Mouse (Mus musculus) forebrain, postnatal 0 days (tissue): Measurements from ENCODE around the gene Thbs4. TPM values are rescaled to one million over a fixed set of nuclear protein-coding genes. Genes with fewer than 3 reads are reported as not detected.

Source experiments
- ATAC-seq: fragments of 200-750 bp; cut with Nextera tagmentation; 2 replicates; pipeline ENCODE4 v1.8.0; 2017; ENCODE audit warnings: mild to moderate bottlenecking, moderate library complexity
- DNase-seq: peaks from one replicate; pipeline ENCODE4 v3.0.0-alpha.2; 2015
- H3K27ac ChIP-seq: fragments of 300-500 bp; sonication (generic); 2 replicates; pipeline ENCODE4 v1.5.1; 2014; ENCODE audit warnings: low read depth, mild to moderate bottlenecking, antibody characterized with exemption, low read length, moderate library complexity, mixed read lengths
- H3K27me3 ChIP-seq: fragments of 300-500 bp; sonication (generic); 2 replicates; pipeline ENCODE4 v1.6.1; 2014; ENCODE audit warnings: mild to moderate bottlenecking, low read length, mixed read lengths; ENCODE audit not compliant: insufficient read depth
- H3K36me3 ChIP-seq: fragments of 300-500 bp; sonication (generic); 2 replicates; pipeline ENCODE4 v1.6.1; 2014; ENCODE audit warnings: mild to moderate bottlenecking, moderate library complexity; ENCODE audit not compliant: insufficient read depth
- H3K4me1 ChIP-seq: fragments of 300-500 bp; sonication (generic); 2 replicates; pipeline ENCODE4 v1.6.1; 2014; ENCODE audit warnings: antibody characterized with exemption; ENCODE audit not compliant: insufficient read depth
- H3K4me2 ChIP-seq: fragments of 300-500 bp; sonication (generic); 2 replicates; pipeline ENCODE4 v1.6.1; 2014; ENCODE audit warnings: low read depth, mild to moderate bottlenecking, moderate library complexity
- H3K4me3 ChIP-seq: fragments of 300-500 bp; sonication (generic); 2 replicates; pipeline ENCODE4 v1.5.1; 2014; ENCODE audit warnings: low read depth, low read length, mixed read lengths
- H3K9ac ChIP-seq: fragments of 300-500 bp; sonication (generic); 2 replicates; pipeline ENCODE4 v1.6.1; 2014; ENCODE audit warnings: mild to moderate bottlenecking
- H3K9me3 ChIP-seq: fragments of 300-500 bp; sonication (generic); 2 replicates; pipeline ENCODE4 v1.6.1; 2016; ENCODE audit warnings: low read length
- CTCF ChIP-seq: sonication (generic); IDR thresholded peaks from 2 replicates; pipeline ENCODE4 v1.5.1; 2016; ENCODE audit warnings: antibody characterized with exemption, control low read depth, low read depth
- WGBS: fragments of 180-500 bp; shearing (Covaris S2); extraction: QIAGEN DNeasy Blood & Tissue Kit; methylation state at CpG from one replicate; pipeline ENCODE4 v1.1.7; 2014; 5-methylcytosine and 5-hydroxymethylcytosine counted together
- polyA plus RNA-seq: library from polyadenylated mRNA; unstranded; fragments of >200 nt; fragmentation: Nextera tagmentation; extraction: Ambion mirVana; gene quantifications from 2 replicates; pipeline ENCODE4 v1.2.1, GENCODE M21; 2015
- total RNA-seq: library from RNA; depleted of rRNA; stranded (reverse); fragments of >200 nt; gene quantifications from 2 replicates; pipeline ENCODE4 v1.2.3, GENCODE M21; 2014

Gene Thbs4
- total and polyA plus RNA-seq, 2 experiments from 2014 or later, result 0.24 to 0.96 TPM

- 76% methylated on average over 8 of the region's 8 CpGs for WGBS
- ATAC-seq (no peak), DNase-seq (no peak)
- H3K4me1 ChIP-seq, result no peaks in the 10 kb centered on the region
- H3K36me3 ChIP-seq, result no peaks in the 10 kb centered on the region
- TF ChIP-seq CTCF, result no peak
- H3K9ac ChIP-seq, result no peak overlapping the region
- no peak overlapping the region for H3K4me2 ChIP-seq
- no peaks in the 10 kb centered on the region for H3K9me3 ChIP-seq
- no peak overlapping the region for H3K27ac ChIP-seq
- no peak overlapping the region for H3K4me3 ChIP-seq
- no peaks in the 10 kb centered on the region for H3K27me3 ChIP-seq
Observed at GRCm38 (mm10) chr13:92780927-92781326, 13.7 kb downstream of the Thbs4 start.

- Histone ChIP-seq H3K9ac (no peak overlapping the region), H3K4me2 (no peak overlapping the region), H3K27me3 (no peaks in the 10 kb centered on the region), H3K9me3 (no peaks in the 10 kb centered on the region), H3K36me3 (no peaks in the 10 kb centered on the region), H3K4me3 (no peak overlapping the region), H3K27ac (no peak overlapping the region), H3K4me1 (no peaks in the 10 kb centered on the region)
- no peak for ATAC-seq
- no peak for TF ChIP-seq CTCF
- 86% methylated on average over 4 of the region's 4 CpGs for WGBS
- no peak for DNase-seq
Observed at GRCm38 (mm10) chr13:92780076-92780475, 14.5 kb downstream of the Thbs4 start.

GRCm38 (mm10) chr13:92778642-92779041 lies 16.0 kb downstream of the Thbs4 start:
- no peak overlapping the region for H3K4me3 ChIP-seq
- H3K36me3 ChIP-seq, result no peaks in the 10 kb centered on the region
- 81% methylated on average over 7 of the region's 7 CpGs for WGBS
- H3K4me2 ChIP-seq, result no peak overlapping the region
- H3K27ac ChIP-seq, result no peak overlapping the region
- no peaks in the 10 kb centered on the region for H3K4me1 ChIP-seq
- ATAC-seq (no peak), DNase-seq (no peak)
- no peak overlapping the region for H3K9ac ChIP-seq
- no peaks in the 10 kb centered on the region for H3K9me3 ChIP-seq
- H3K27me3 ChIP-seq, result no peaks in the 10 kb centered on the region
- no peak for TF ChIP-seq CTCF

- no peak for DNase-seq
- Histone ChIP-seq H3K4me1 (no peaks in the 10 kb centered on the region), H3K4me3 (no peak overlapping the region), H3K4me2 (no peak overlapping the region), H3K9me3 (no peaks in the 10 kb centered on the region), H3K9ac (no peak overlapping the region), H3K27me3 (no peaks in the 10 kb centered on the region), H3K36me3 (no peaks in the 10 kb centered on the region), H3K27ac (no peak overlapping the region)
- no peak for TF ChIP-seq CTCF
- WGBS, result 71% methylated on average over 7 of the region's 7 CpGs
- ATAC-seq, result no peak
Observed at GRCm38 (mm10) chr13:92775916-92776315, 18.7 kb downstream of the Thbs4 start.

- ATAC-seq, result no peak
- WGBS, result 93% methylated on average over 9 of the region's 9 CpGs
- H3K9me3 ChIP-seq, result no peaks in the 10 kb centered on the region
Observed at GRCm38 (mm10) chr13:92774887-92775286, 19.7 kb downstream of the Thbs4 start.

GRCm38 (mm10) chr13:92772500-92772899 lies 22.1 kb downstream of the Thbs4 start:
- H3K27ac ChIP-seq, result no peak overlapping the region
- no peak overlapping the region for H3K9ac ChIP-seq
- H3K27me3 ChIP-seq, result no peaks in the 10 kb centered on the region
- no peak overlapping the region for H3K4me3 ChIP-seq
- no peaks in the 10 kb centered on the region for H3K36me3 ChIP-seq
- ATAC-seq (no peak), DNase-seq (no peak)
- WGBS, result 85% methylated on average over 8 of the region's 8 CpGs
- H3K9me3 ChIP-seq, result no peaks in the 10 kb centered on the region
- no peak overlapping the region for H3K4me2 ChIP-seq
- no peak for TF ChIP-seq CTCF
- no peaks in the 10 kb centered on the region for H3K4me1 ChIP-seq

More at GRCm38 (mm10) chr13:92774887-92775286, 19.7 kb downstream of the Thbs4 start:
- Histone ChIP-seq H3K27ac (no peak overlapping the region), H3K36me3 (no peaks in the 10 kb centered on the region), H3K4me1 (no peaks in the 10 kb centered on the region), H3K9ac (no peak overlapping the region), H3K4me2 (no peak overlapping the region), H3K27me3 (no peaks in the 10 kb centered on the region), H3K4me3 (no peak overlapping the region)
- no peak for DNase-seq
- TF ChIP-seq CTCF, result no peak

GRCm38 (mm10) chr13:92771566-92771965 lies 23.1 kb downstream of the Thbs4 start:
- Histone ChIP-seq H3K36me3 (no peaks in the 10 kb centered on the region), H3K27ac (no peak overlapping the region), H3K9me3 (no peaks in the 10 kb centered on the region), H3K4me2 (no peak overlapping the region), H3K4me3 (no peak overlapping the region), H3K4me1 (no peaks in the 10 kb centered on the region), H3K9ac (no peak overlapping the region), H3K27me3 (no peaks in the 10 kb centered on the region)
- DNase-seq (no peak), ATAC-seq (no peak)
- no peak for TF ChIP-seq CTCF
- WGBS, result 87% methylated on average over 5 of the region's 5 CpGs
